Mouse (Mus musculus) bone marrow macrophage, adult 2 months (primary cell): ENCODE measurements around the gene Slc6a16.

Experiments
- CTCF ChIP-seq: IDR thresholded peaks from 2 replicates; pipeline ENCODE4 v1.5.1; 2012; ENCODE audit warnings: low read depth, mild to moderate bottlenecking, low read length, moderate library complexity
- POLR2A ChIP-seq: IDR thresholded peaks from 2 replicates; pipeline ENCODE4 v1.6.1; 2012; ENCODE audit warnings: mild to moderate bottlenecking, low read depth, low read length, borderline replicate concordance

- no peak for TF ChIP-seq CTCF
- no peak for TF ChIP-seq POLR2A
These were observed at the start of gene Slc6a16 for GRCm38 (mm10) chr7:45240633-45241388.
